Mouse (Mus musculus): ENCODE measurements at regions not wholly inside any gene's neighbourhood (a gene's known extent, or its start where the extent isn't known, plus 50 kb on each side); places are given as distances from the start of the nearest gene placed in this dataset.

DNA sequence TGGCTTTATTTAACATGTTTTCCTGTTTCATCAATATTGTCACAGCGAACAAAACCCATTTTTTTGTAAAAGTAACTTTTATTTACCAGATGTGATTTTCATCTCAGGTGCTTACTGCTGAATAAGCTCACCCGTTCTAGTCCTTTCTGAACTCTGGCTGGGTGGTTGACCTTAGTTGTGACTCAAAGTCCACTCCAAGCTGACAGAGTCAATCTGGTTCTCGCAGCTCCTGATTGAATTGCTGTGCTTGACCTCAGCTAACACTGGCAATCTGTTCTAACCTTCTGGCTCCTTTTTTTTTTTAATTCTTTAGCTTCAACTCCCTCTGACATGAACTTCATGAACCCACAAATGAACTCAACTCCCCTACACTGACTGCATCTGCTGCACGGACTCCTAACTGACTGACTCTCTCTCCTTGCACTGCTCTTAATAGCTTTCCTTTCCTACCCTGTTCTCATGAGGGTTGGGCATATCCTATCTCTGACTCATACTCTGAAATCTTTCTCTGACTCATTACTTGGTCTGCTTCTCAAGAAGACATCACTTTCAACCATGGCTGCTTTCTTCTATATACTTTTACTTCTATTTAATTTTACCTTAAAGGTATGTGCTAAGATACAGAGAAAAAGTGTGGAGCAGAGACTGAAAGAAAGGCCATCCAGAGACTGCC is 65.4 kb upstream of the Tacr3 start:
- no peak for DNase-seq (ENCODE audit: low read depth)
- no peak for TF ChIP-seq CTCF (IDR thresholded peaks at IDR 0.05; ENCODE audit: borderline replicate concordance, extremely low read depth, insufficient read depth, insufficient read length)
- no peak for TF ChIP-seq POLR2A (IDR thresholded peaks at IDR 0.05; ENCODE audit: borderline replicate concordance, extremely low read depth, insufficient read depth, insufficient read length, poor library complexity, severe bottlenecking)
